Mouse (Mus musculus): ENCODE data around the gene Olfr884.

DNA sequence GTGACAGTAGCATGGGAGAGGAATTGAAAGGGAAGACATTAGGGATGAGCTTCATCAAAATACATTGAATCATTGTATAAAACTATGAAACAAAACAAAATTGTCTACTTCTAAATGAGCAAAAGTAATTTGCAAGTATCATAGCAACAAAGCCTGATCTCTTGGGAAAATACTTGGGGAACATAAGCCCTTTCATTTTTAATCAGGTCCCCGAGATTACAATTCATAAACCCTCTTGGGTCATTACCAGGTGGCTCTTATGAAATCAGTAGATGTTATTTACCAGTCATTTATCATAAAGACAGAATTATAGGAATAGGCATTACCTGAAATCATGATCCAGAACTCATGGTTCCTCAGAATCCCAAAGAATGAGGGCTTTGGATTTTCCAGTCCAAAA is at the start of gene Olfr884:
- no peak for TF ChIP-seq CTCF (IDR thresholded peaks at IDR 0.05; ENCODE audit: borderline replicate concordance, control insufficient read depth, extremely low read depth, insufficient read depth, low read length, poor library complexity)
- TF ChIP-seq POLR2A (IDR thresholded peaks at IDR 0.05; ENCODE audit: control insufficient read depth, extremely low read depth, insufficient read depth, low read length, poor library complexity) = no peak

All from thymus, adult 2 months (tissue).